ENCODE assay signal across 8 mouse cellular contexts in the genomic region with DNA sequence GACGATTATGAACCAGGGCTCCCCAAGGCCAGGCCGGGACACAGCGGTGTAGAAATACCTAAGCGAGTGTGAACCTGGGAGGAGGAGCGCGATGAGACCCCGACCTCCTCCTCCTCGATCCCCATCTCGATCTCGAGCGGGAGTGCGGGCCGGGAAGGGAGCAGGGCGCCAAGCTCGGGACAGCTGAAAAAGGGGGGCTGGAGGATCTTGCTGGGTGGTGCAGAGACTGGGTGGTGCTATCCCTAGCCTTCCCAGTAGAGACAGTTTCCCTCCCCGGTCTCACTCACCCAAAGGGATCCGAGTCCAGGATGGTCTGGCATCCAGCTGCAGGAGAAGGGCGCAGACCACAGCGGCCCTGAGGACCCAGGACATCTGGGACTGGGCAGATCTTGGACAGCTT. TPM values are rescaled to one million over a fixed set of nuclear protein-coding genes. Genes with fewer than 3 reads are reported as not detected.
DNase-seq lines count a peak whose midpoint lies in the region; ATAC-seq and TF ChIP-seq lines count a peak whose summit lies in the region.
"Not testable (repeated sequence)": the region's sequence is repeated elsewhere in the genome, so short reads cannot be mapped to it uniquely, and the experiment has no call there.

No protein-coding gene starts in this region.

- peak; percentile 78 for ATAC-seq in forebrain, embryonic 13.5 days
- ATAC-seq in heart, embryonic 16.5 days (replicated peaks; ENCODE audit: extremely low read depth, insufficient read depth, low FRiP score) = peak; percentile 69
- peak; percentile 62 for ATAC-seq in liver, embryonic 13.5 days (ENCODE audit: low read depth)
- ATAC-seq in midbrain, embryonic 11.5 days (ENCODE audit: low FRiP score) = peak; percentile 85

- peak overlapping the region; percentile 39 for H3K4me3 ChIP-seq in E14TG2a.4 (replicated peaks; ENCODE audit: low read length)
- peak overlapping the region; percentile 38 for H3K4me3 ChIP-seq in forebrain, embryonic 13.5 days
- H3K4me3 ChIP-seq in heart, embryonic 16.5 days (ENCODE audit: low read length) = peak overlapping the region; percentile 60
- H3K4me3 ChIP-seq in liver, embryonic 13.5 days (replicated peaks) = peak overlapping the region; percentile 64
- peak overlapping the region; percentile 25 for H3K4me3 ChIP-seq in midbrain, embryonic 11.5 days (ENCODE audit: low read depth, low read length)
- peak overlapping the region; percentile 60 for H3K4me3 ChIP-seq in spleen, adult 2 months (ENCODE audit: extremely low read depth, insufficient read depth, insufficient read length)

- H3K27me3 ChIP-seq in E14TG2a.4 (ENCODE audit: insufficient read depth, low read length) = peaks cover 44% of the 10 kb centered on the region
- not testable (repeated sequence) for H3K27me3 ChIP-seq in forebrain, embryonic 13.5 days; heart, embryonic 16.5 days (ENCODE audit: control insufficient read depth, insufficient read depth, low read length); liver, embryonic 13.5 days; midbrain, embryonic 11.5 days (ENCODE audit: control insufficient read depth, insufficient read depth, low read length); spleen, adult 2 months (ENCODE audit: control insufficient read depth, insufficient read depth, low read length)

- TF ChIP-seq POLR2A in spleen, adult 2 months (IDR thresholded peaks at IDR 0.05; ENCODE audit: low read depth, low read length) = not testable (repeated sequence)

- not testable (repeated sequence) for H3K4me1 ChIP-seq in E14TG2a.4 (replicated peaks; ENCODE audit: low read depth, low read length); forebrain, embryonic 13.5 days; heart, embryonic 16.5 days (ENCODE audit: control insufficient read depth, insufficient read depth, low read length); midbrain, embryonic 11.5 days (ENCODE audit: control insufficient read depth, insufficient read depth, low read length); spleen, adult 2 months (ENCODE audit: control insufficient read depth, insufficient read depth, insufficient read length)
- H3K4me1 ChIP-seq in liver, embryonic 13.5 days (replicated peaks) = peaks cover 17% of the 10 kb centered on the region

- H3K27ac ChIP-seq in forebrain, embryonic 13.5 days; heart, embryonic 16.5 days (ENCODE audit: low read length); liver, embryonic 13.5 days; midbrain, embryonic 11.5 days (ENCODE audit: low read depth, low read length): not testable (repeated sequence)
- H3K27ac ChIP-seq in spleen, adult 2 months (ENCODE audit: insufficient read depth, low read length) = 0 out of 2 replicates have a peak overlapping the region, but pooled peaks have one; percentile 17

- H3K9me3 ChIP-seq in E14TG2a.4 (ENCODE audit: low read length); forebrain, embryonic 13.5 days (replicated peaks); heart, embryonic 16.5 days (replicated peaks; ENCODE audit: control insufficient read depth, low read length); liver, embryonic 13.5 days (replicated peaks); midbrain, embryonic 11.5 days (ENCODE audit: control insufficient read depth, low read length): not testable (repeated sequence)

- DNase-seq in cerebellum, postnatal 25 days = peak; percentile 18 to 25
- peak; percentile 31 for DNase-seq in kidney, adult 9 months
- not testable (repeated sequence) for DNase-seq in liver, embryonic 13.5 days; spleen, adult 2 months (ENCODE audit: low read depth in 1 of 2, low spot score in 2 of 2)
- DNase-seq in midbrain, embryonic 11.5 days (ENCODE audit: low spot score, missing footprints) = peak; percentile 85

- peak overlapping the region; percentile 52 for H3K9ac ChIP-seq in forebrain, embryonic 13.5 days
- peak overlapping the region; percentile 70 for H3K9ac ChIP-seq in heart, embryonic 16.5 days (ENCODE audit: low read length)
- peak overlapping the region; percentile 67 for H3K9ac ChIP-seq in liver, embryonic 13.5 days
- H3K9ac ChIP-seq in midbrain, embryonic 11.5 days (ENCODE audit: low read length) = peak overlapping the region; percentile 40; the same call in 1 of the 2 replicates

- 1% methylated on average over 19 of the region's 19 CpGs for WGBS in forebrain, embryonic 13.5 days
- WGBS in heart, embryonic 16.5 days = 2% methylated on average over 19 of the region's 19 CpGs
- 2% methylated on average over 19 of the region's 19 CpGs for WGBS in liver, embryonic 13.5 days (ENCODE audit: insufficient replicate concordance)
- 2% methylated on average over 14 of the region's 19 CpGs for WGBS in midbrain, embryonic 11.5 days
- WGBS in spleen, adult 2 months = 3% methylated on average over 19 of the region's 19 CpGs

- TF ChIP-seq CTCF in E14TG2a.4 (conservative IDR thresholded peaks at IDR 0.05; ENCODE audit: low read length); spleen, adult 2 months (IDR thresholded peaks at IDR 0.05; ENCODE audit: extremely low read depth, insufficient read depth, insufficient read length, insufficient replicate concordance): not testable (repeated sequence)

- peaks cover 12% of the 10 kb centered on the region for H3K36me3 ChIP-seq in E14TG2a.4 (ENCODE audit: insufficient read depth, low read length)
- H3K36me3 ChIP-seq in forebrain, embryonic 13.5 days (ENCODE audit: poor library complexity, severe bottlenecking); heart, embryonic 16.5 days (ENCODE audit: control insufficient read depth, insufficient read depth); liver, embryonic 13.5 days; midbrain, embryonic 11.5 days (ENCODE audit: control insufficient read depth, insufficient read depth, low read length); spleen, adult 2 months (ENCODE audit: control insufficient read depth, insufficient read depth, low read length): not testable (repeated sequence)

- peak overlapping the region; percentile 70 for H3K4me2 ChIP-seq in forebrain, embryonic 13.5 days
- peak overlapping the region; percentile 80 for H3K4me2 ChIP-seq in heart, embryonic 16.5 days (ENCODE audit: low read depth, low read length)
- peak overlapping the region; percentile 83 for H3K4me2 ChIP-seq in liver, embryonic 13.5 days
- peak overlapping the region; percentile 60 for H3K4me2 ChIP-seq in midbrain, embryonic 11.5 days

RNA-seq across cellular contexts. Expression of gene H2-T22, which starts 0.5 kb away (rescaled TPM):
- polyA plus RNA-seq in forebrain, embryonic 13.5 days (2015; fragmentation: Nextera tagmentation; extraction: Ambion mirVana) = 4.0 TPM in 2 replicates
- polyA plus RNA-seq in heart, embryonic 16.5 days (2015; fragmentation: Nextera tagmentation; extraction: Ambion mirVana) = 10.1 and 12.6 TPM in 2 replicates
- polyA plus RNA-seq in liver, embryonic 13.5 days (2015; fragmentation: Nextera tagmentation; extraction: Ambion mirVana) = 9.2 and 9.4 TPM in 2 replicates
- 7.3 and 7.6 TPM in 2 replicates for polyA plus RNA-seq in midbrain, embryonic 11.5 days (2014; fragmentation: Nextera tagmentation; extraction: Ambion mirVana)
- 60.3 and 61.9 TPM in 2 replicates for polyA plus RNA-seq in spleen, adult 2 months (2012; rRNA removed)

RNA-seq across cellular contexts. Expression of gene Gm6034, which starts 0.7 kb away (rescaled TPM):
- not detected in 2 replicates for polyA plus RNA-seq in forebrain, embryonic 13.5 days (2015; fragmentation: Nextera tagmentation; extraction: Ambion mirVana)
- polyA plus RNA-seq in heart, embryonic 16.5 days (2015; fragmentation: Nextera tagmentation; extraction: Ambion mirVana) = not detected in 2 replicates
- not detected in 2 replicates for polyA plus RNA-seq in liver, embryonic 13.5 days (2015; fragmentation: Nextera tagmentation; extraction: Ambion mirVana)
- polyA plus RNA-seq in midbrain, embryonic 11.5 days (2014; fragmentation: Nextera tagmentation; extraction: Ambion mirVana) = not detected in 2 replicates
- polyA plus RNA-seq in spleen, adult 2 months (2012; rRNA removed) = 0.08 and 0.22 TPM in 2 replicates

RNA-seq across cellular contexts. Expression of gene H2-T23, which starts 9.4 kb away (rescaled TPM):
- polyA plus RNA-seq in forebrain, embryonic 13.5 days (2015; fragmentation: Nextera tagmentation; extraction: Ambion mirVana) = 5.6 and 5.7 TPM in 2 replicates
- 9.6 and 19.7 TPM in 2 replicates for polyA plus RNA-seq in heart, embryonic 16.5 days (2015; fragmentation: Nextera tagmentation; extraction: Ambion mirVana)
- polyA plus RNA-seq in liver, embryonic 13.5 days (2015; fragmentation: Nextera tagmentation; extraction: Ambion mirVana) = 23.1 and 24.0 TPM in 2 replicates
- 3.2 and 3.3 TPM in 2 replicates for polyA plus RNA-seq in midbrain, embryonic 11.5 days (2014; fragmentation: Nextera tagmentation; extraction: Ambion mirVana)
- 344 and 382 TPM in 2 replicates for polyA plus RNA-seq in spleen, adult 2 months (2012; rRNA removed)

RNA-seq across cellular contexts. Expression of gene Gm11127, which starts 16.1 kb away (rescaled TPM):
- not detected in 2 replicates for polyA plus RNA-seq in forebrain, embryonic 13.5 days (2015; fragmentation: Nextera tagmentation; extraction: Ambion mirVana)
- 0.24 TPM in 1 of 2 replicates, not detected in the other for polyA plus RNA-seq in heart, embryonic 16.5 days (2015; fragmentation: Nextera tagmentation; extraction: Ambion mirVana)
- polyA plus RNA-seq in liver, embryonic 13.5 days (2015; fragmentation: Nextera tagmentation; extraction: Ambion mirVana) = 0.08 TPM in 1 of 2 replicates, not detected in the other
- not detected in 2 replicates for polyA plus RNA-seq in midbrain, embryonic 11.5 days (2014; fragmentation: Nextera tagmentation; extraction: Ambion mirVana)
- polyA plus RNA-seq in spleen, adult 2 months (2012; rRNA removed) = 0.08 and 0.19 TPM in 2 replicates

RNA-seq across cellular contexts. Expression of gene H2-T24, which starts 21.7 kb away (rescaled TPM):
- polyA plus RNA-seq in forebrain, embryonic 13.5 days (2015; fragmentation: Nextera tagmentation; extraction: Ambion mirVana) = 6.3 and 6.5 TPM in 2 replicates
- polyA plus RNA-seq in heart, embryonic 16.5 days (2015; fragmentation: Nextera tagmentation; extraction: Ambion mirVana) = 1.8 and 2.5 TPM in 2 replicates
- 5.2 and 5.7 TPM in 2 replicates for polyA plus RNA-seq in liver, embryonic 13.5 days (2015; fragmentation: Nextera tagmentation; extraction: Ambion mirVana)
- 3.1 TPM in 2 replicates for polyA plus RNA-seq in midbrain, embryonic 11.5 days (2014; fragmentation: Nextera tagmentation; extraction: Ambion mirVana)
- polyA plus RNA-seq in spleen, adult 2 months (2012; rRNA removed) = 19.1 and 19.2 TPM in 2 replicates

Comparison
In these comparisons a context has a peak if more than half of its experiments do, and no peak if none do; other contexts are left out.
1. RNA of gene H2-T23, which starts 9.4 kb away (polyA plus RNA-seq): 344 to 382 TPM in spleen, adult 2 months; 23.1 to 24.0 TPM in liver, embryonic 13.5 days, 9.6 to 19.7 TPM in heart, embryonic 16.5 days, 5.6 to 5.7 TPM in forebrain, embryonic 13.5 days and 3.2 to 3.3 TPM in midbrain, embryonic 11.5 days; every median in the first group is over 10 times any median in the second.
2. Peak in every context shown above with its lines, with median percentiles within 50 percentile points of each other: H3K4me3 ChIP-seq, ATAC-seq, H3K4me2 ChIP-seq and H3K9ac ChIP-seq.